Mouse (Mus musculus) 416B (cell line): ENCODE data around the gene Fas.

ENCODE experiments used
- DNase-seq: peaks from one replicate; pipeline ENCODE4 v3.0.0; 2011; ENCODE audit warnings: low read depth

The Fas gene

DNA sequence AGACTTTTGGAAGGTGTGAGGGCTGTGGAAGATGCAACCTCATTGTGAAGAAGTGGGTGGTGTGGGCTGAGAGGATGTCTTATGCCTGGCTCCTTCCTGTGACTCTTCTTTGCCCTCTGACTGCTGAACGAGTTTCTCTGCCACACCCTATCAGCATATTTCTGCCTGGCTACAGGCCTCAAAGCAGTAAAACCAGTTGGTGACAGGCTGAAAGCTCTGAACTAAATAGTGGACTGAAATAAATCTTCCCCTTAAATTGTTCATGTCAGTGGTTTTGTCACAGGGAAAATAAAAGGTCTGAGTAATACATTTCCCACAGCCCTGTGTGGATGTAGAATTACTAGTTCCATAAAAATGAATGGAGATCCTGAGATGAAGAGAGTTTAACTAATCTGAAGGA, 79.1 kb downstream of the Fas start:
- DNase-seq, result no peak

DNA sequence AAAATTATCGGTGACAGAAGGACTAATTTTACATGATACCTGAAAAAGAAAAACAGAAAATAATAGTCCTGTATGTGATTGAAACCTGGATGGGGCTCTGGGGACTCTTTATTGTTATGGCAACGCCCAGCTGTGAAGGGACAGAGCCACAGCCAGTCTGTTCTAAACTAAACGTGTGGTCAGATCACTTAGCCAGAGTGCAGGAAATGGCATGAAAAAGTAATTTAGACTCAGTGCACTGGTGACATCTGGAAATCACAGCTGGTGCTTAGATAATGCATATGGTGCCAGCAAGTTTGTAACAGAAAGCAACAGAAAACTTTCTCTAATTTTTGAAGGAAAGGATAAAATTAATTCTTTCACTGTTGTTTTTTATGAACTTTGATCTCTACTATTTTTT, 79.9 kb downstream of the Fas start:
- DNase-seq, result peak; percentile 1
